Mouse (Mus musculus) G1E (cell line): ENCODE data around the gene Tmem245. TPM values are rescaled to one million over a fixed set of nuclear protein-coding genes. Genes with fewer than 3 reads are reported as not detected.
A peak's percentile ranks its signal among the peaks of the same experiment; 100 is the strongest.

Source experiments
- ATAC-seq: 2 replicates; pipeline ENCODE4 v1.8.0; 2016; ENCODE audit warnings: mild to moderate bottlenecking; ENCODE audit not compliant: insufficient number of reproducible peaks, poor library complexity, low FRiP score, severe bottlenecking; ENCODE audit errors: extremely low read depth
- DNase-seq: peaks from one replicate; pipeline ENCODE4 v3.0.0; 2012; ENCODE audit warnings: low spot score
- H3K27me3 ChIP-seq: 2 replicates; pipeline ENCODE4 v1.6.1; 2012; ENCODE audit warnings: mild to moderate bottlenecking, low read length, inconsistent platforms; ENCODE audit not compliant: insufficient read depth
- H3K36me3 ChIP-seq: replicated peaks from 2 replicates; pipeline ENCODE3; 2012; ENCODE audit warnings: mild to moderate bottlenecking, inconsistent platforms
- H3K4me1 ChIP-seq: 2 replicates; pipeline ENCODE4 v1.6.1; 2012; ENCODE audit warnings: low read depth, low read length, inconsistent platforms, mixed read lengths; ENCODE audit not compliant: insufficient read depth
- H3K4me3 ChIP-seq: 2 replicates; pipeline ENCODE4 v1.5.1; 2012; ENCODE audit warnings: low read depth, mild to moderate bottlenecking, inconsistent platforms, low read length, moderate library complexity, mixed read lengths
- H3K9me3 ChIP-seq: replicated peaks from 2 replicates; pipeline ENCODE4 v1.6.1; 2012; ENCODE audit warnings: inconsistent platforms
- CTCF ChIP-seq: IDR thresholded peaks from 2 replicates; pipeline ENCODE4 v1.5.1; 2012; ENCODE audit warnings: low read depth, low read length, inconsistent platforms, mixed read lengths
- GATA1 ChIP-seq: IDR thresholded peaks from 2 replicates; pipeline ENCODE4 v1.6.1; 2012; ENCODE audit warnings: borderline replicate concordance, low read length, inconsistent platforms, mixed read lengths
- GATA2 ChIP-seq: IDR thresholded peaks from 2 replicates; pipeline ENCODE4 v1.6.1; 2012; ENCODE audit warnings: low read depth, low read length, inconsistent platforms, borderline replicate concordance
- POLR2AphosphoS5 ChIP-seq: IDR thresholded peaks from 2 replicates; pipeline ENCODE4 v1.6.1; 2012; ENCODE audit warnings: low read depth, low read length, inconsistent platforms; ENCODE audit not compliant: insufficient replicate concordance
- TAL1 ChIP-seq: conservative IDR thresholded peaks from 2 replicates; pipeline ENCODE4 v1.6.1; 2012; ENCODE audit warnings: low read depth, low read length, inconsistent platforms, mixed read lengths
- polyA plus RNA-seq: library from polyadenylated mRNA; stranded (reverse); fragments of >175 nt; gene quantifications from 2 replicates; pipeline ENCODE4 v1.2.3, GENCODE M21; 2012
- total RNA-seq, 2 experiments: library from RNA; stranded (forward) in 1 of 2; stranded (reverse) in 1 of 2; fragments of 200-1000 nt in 1 of 2; fragments of >200 nt in 1 of 2; fragmentation: Nextera tagmentation in 1 of 2; gene quantifications; 2 replicates each; pipeline ENCODE4 v1.2.3; 2014 to 2017

Gene Tmem245
- total and polyA plus RNA-seq, 3 experiments = 0.90 to 28.8 (median 9.1) TPM

GRCm38 (mm10) chr4:56949494-56949893 lies 2.3 kb upstream of the Tmem245 start:
- Histone ChIP-seq H3K36me3 (peaks cover 6% of the 10 kb centered on the region), H3K4me3 (no peak overlapping the region), H3K27me3 (peaks cover 9% of the 10 kb centered on the region), H3K4me1 (peaks cover 14% of the 10 kb centered on the region), H3K9me3 (no peaks in the 10 kb centered on the region)
- DNase-seq (no peak), ATAC-seq (no peak)
- TF ChIP-seq CTCF = no peak
- no peak for TF ChIP-seq TAL1
- TF ChIP-seq POLR2AphosphoS5 = no peak
- TF ChIP-seq GATA2 = no peak
- no peak for TF ChIP-seq GATA1

DNA sequence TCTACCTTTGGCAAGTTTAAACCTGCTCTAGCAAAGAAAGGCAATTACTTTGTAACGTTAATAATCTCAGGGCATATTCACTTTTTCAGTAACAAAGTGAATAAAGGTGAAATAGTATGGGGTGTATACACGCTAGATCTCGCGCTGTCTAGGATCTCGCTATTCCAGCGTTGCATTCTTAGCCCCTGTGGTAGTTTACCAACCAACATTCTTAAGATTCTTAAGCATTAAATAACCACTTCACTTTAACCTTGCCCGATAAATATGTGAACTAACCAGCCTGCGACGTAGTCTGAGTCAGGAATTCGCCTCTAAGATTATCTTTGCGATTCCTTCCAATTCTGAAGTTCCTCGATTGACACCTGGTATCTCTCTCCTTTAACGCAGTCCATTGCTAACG lies 1.1 kb downstream of the Tmem245 start:
- Histone ChIP-seq H3K4me3 (peak overlapping the region; percentile 84), H3K9me3 (no peaks in the 10 kb centered on the region), H3K4me1 (peaks cover 33% of the 10 kb centered on the region), H3K36me3 (peaks cover 28% of the 10 kb centered on the region), H3K27me3 (peaks cover 3% of the 10 kb centered on the region; the same call in 1 of the 2 replicates)
- DNase-seq (no peak), ATAC-seq (no peak)
- no peak for TF ChIP-seq CTCF
- no peak for TF ChIP-seq GATA2
- TF ChIP-seq POLR2AphosphoS5 = no peak
- TF ChIP-seq TAL1 = no peak
- no peak for TF ChIP-seq GATA1

DNA sequence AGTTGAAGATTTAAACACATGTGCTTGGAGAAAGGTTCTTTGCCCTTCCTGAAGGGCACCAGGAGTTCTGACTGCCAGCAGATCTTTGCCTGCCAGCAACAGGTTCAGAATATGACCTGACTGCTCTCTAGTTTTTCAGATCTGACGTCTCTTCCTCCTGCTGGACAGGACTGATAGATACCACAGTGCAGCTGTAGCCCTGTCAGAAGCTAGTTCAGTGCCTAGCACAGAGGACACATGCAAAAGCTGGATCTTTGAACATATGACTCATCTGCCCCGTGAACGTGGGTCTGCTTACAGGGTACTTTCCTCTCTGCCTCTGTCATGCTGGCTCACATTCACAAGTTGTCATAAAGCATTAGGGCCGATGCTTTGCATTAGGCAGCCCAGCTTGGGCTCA lies 3.0 kb downstream of the Tmem245 start:
- no peak for TF ChIP-seq TAL1
- TF ChIP-seq GATA2 = no peak
- TF ChIP-seq GATA1 = no peak
- no peak for TF ChIP-seq CTCF
- Histone ChIP-seq H3K36me3 (peaks cover 36% of the 10 kb centered on the region), H3K4me3 (peak overlapping the region; percentile 6; the same call in 1 of the 2 replicates), H3K27me3 (no peaks in the 10 kb centered on the region), H3K4me1 (peaks cover 42% of the 10 kb centered on the region), H3K9me3 (no peaks in the 10 kb centered on the region)
- DNase-seq (no peak), ATAC-seq (no peak)

DNA sequence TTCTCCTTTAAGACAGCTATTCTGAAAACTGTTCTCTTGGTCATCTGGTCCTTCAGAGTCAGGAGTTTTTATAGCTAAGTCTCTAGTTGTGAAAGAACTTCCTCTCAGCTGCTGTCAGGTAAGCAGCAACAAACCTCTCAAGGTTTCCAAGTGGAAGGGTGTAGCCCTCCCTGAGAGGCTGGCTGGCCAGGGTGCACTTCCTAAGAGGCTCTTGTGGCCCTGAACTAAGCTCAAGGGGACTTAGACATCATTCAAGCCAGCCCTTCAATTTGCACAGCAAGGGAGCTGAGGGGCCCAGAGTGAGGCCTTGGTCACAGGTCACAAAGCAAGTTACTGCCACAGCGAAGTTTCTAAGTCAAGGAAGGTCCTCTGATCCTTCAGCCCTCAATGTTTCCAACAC lies 4.0 kb downstream of the Tmem245 start:
- no peak for TF ChIP-seq GATA1
- no peak for TF ChIP-seq CTCF
- TF ChIP-seq POLR2AphosphoS5 = no peak
- no peak for TF ChIP-seq GATA2
- no peak for TF ChIP-seq TAL1
- Histone ChIP-seq H3K9me3 (no peaks in the 10 kb centered on the region), H3K4me3 (no peak overlapping the region), H3K27me3 (no peaks in the 10 kb centered on the region), H3K4me1 (peaks cover 42% of the 10 kb centered on the region), H3K36me3 (peaks cover 44% of the 10 kb centered on the region)
- DNase-seq = no peak
- ATAC-seq = no peak

DNA sequence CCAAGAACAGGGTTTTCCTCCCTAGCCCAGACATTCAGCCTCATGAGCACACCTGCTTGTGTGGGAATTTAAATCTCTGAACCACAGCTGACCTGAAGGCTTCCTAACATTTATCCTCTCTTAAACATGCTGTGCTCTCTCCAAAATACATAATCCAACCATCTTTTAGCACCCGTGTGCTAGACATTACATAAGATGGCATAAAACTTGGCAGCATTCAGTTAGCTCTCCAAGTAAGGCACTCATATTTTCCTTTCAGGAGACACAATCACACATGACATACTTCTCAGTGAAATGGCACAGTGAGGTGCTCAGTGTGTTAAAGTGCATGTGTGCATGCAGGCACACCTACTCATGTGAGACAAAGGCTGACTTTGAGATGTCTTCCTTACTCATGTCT lies 4.7 kb downstream of the Tmem245 start:
- H3K4me1 ChIP-seq = peaks cover 38% of the 10 kb centered on the region
- H3K9me3 ChIP-seq = no peaks in the 10 kb centered on the region
- H3K36me3 ChIP-seq = peaks cover 48% of the 10 kb centered on the region
- no peak for DNase-seq
- no peaks in the 10 kb centered on the region for H3K27me3 ChIP-seq
- ATAC-seq = no peak
- no peak overlapping the region for H3K4me3 ChIP-seq
- TF ChIP-seq CTCF (no peak), POLR2AphosphoS5 (no peak), TAL1 (no peak), GATA2 (no peak)

DNA sequence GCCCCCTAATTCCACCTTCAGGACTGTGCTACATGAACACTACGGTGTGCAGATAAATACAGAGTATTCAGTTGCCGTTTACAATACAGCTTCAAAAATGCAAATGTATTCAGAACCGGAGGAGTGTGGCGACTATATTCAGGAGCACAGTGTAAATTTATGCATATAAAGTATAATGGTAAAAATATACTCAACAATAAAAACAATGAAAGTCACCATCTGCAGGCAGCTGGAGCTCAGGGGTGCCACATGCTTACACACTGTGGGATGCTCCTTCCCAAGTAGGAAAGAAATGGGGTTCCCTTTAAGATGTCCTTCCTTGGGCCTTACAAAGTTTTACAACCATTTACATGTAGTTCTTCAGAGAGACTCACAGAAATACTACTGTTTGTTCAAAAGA lies 5.8 kb downstream of the Tmem245 start:
- peaks cover 41% of the 10 kb centered on the region for H3K4me1 ChIP-seq

DNA sequence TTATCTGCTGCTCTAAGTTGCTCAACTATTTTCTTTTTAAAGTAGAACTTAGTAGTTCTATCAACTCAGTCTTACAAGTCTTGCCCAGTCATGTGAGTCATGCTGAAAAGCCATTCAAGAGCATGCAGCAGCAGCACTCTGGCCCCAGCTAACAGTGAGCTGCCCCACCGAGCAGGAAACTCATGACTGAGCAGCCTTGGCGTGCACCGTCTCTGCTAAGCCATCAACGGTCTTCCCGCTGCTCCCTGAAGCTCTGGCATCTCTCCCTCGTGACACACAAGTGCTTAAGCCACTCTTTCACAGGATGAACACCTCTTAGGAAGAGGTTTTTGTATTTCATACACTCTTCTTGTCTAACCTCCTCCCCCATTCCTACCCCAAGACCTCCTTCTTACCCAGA lies 10.1 kb downstream of the Tmem245 start:
- ATAC-seq (no peak), DNase-seq (no peak)
- Histone ChIP-seq H3K4me3 (no peak overlapping the region), H3K4me1 (peaks cover 18% of the 10 kb centered on the region), H3K9me3 (no peaks in the 10 kb centered on the region), H3K27me3 (no peaks in the 10 kb centered on the region), H3K36me3 (peaks cover 69% of the 10 kb centered on the region)
- no peak for TF ChIP-seq GATA2

More for the DNA sequence above, 5.8 kb downstream of the Tmem245 start:
- DNase-seq (no peak), ATAC-seq (no peak)
- H3K27me3 ChIP-seq = no peaks in the 10 kb centered on the region
- no peaks in the 10 kb centered on the region for H3K9me3 ChIP-seq
- H3K4me3 ChIP-seq = no peak overlapping the region
- TF ChIP-seq CTCF (no peak), POLR2AphosphoS5 (no peak), TAL1 (no peak), GATA1 (no peak), GATA2 (no peak)
- peaks cover 58% of the 10 kb centered on the region for H3K36me3 ChIP-seq
